Mouse (Mus musculus): ENCODE measurements at regions not wholly inside any gene's neighbourhood (a gene's known extent, or its start where the extent isn't known, plus 50 kb on each side); places are given as distances from the start of the nearest gene placed in this dataset.

GRCm38 (mm10) chr7:136665901-136666300, 228.5 kb upstream of the Mgmt start:
- no peak for DNase-seq (ENCODE audit: low spot score)

GRCm38 (mm10) chr7:136666707-136667106, 227.7 kb upstream of the Mgmt start:
- no peak for DNase-seq (ENCODE audit: low spot score)

GRCm38 (mm10) chr7:136670675-136671074, 223.7 kb upstream of the Mgmt start:
- no peak for DNase-seq (ENCODE audit: low spot score)

- no peak for DNase-seq (ENCODE audit: low spot score)
Observed at GRCm38 (mm10) chr7:136674159-136674558, 220.3 kb upstream of the Mgmt start.

- DNase-seq (ENCODE audit: low spot score), result no peak
Observed at GRCm38 (mm10) chr7:136675041-136675440, 219.4 kb upstream of the Mgmt start.

GRCm38 (mm10) chr7:136676104-136676503, 218.3 kb upstream of the Mgmt start:
- no peak for DNase-seq (ENCODE audit: low spot score)

- DNase-seq (ENCODE audit: low spot score), result no peak
Observed at GRCm38 (mm10) chr7:136676987-136677545, 217.3 kb upstream of the Mgmt start.

- no peak for DNase-seq (ENCODE audit: low spot score)
Observed at GRCm38 (mm10) chr7:136689579-136689978, 204.8 kb upstream of the Mgmt start.

GRCm38 (mm10) chr7:136706246-136706645, 188.2 kb upstream of the Mgmt start:
- DNase-seq (ENCODE audit: low spot score), result no peak

GRCm38 (mm10) chr7:136707200-136708003, 187.0 kb upstream of the Mgmt start:
- DNase-seq (ENCODE audit: low spot score), result no peak

- DNase-seq (ENCODE audit: low spot score), result no peak
Observed at GRCm38 (mm10) chr7:136708004-136708435, 186.4 kb upstream of the Mgmt start.

GRCm38 (mm10) chr7:136710653-136711052, 183.8 kb upstream of the Mgmt start:
- DNase-seq (ENCODE audit: low spot score), result no peak

GRCm38 (mm10) chr7:136712962-136713640, 181.3 kb upstream of the Mgmt start:
- DNase-seq (ENCODE audit: low spot score), result no peak

- no peak for DNase-seq (ENCODE audit: low spot score)
Observed at GRCm38 (mm10) chr7:136727628-136728402, 166.6 kb upstream of the Mgmt start.

- DNase-seq (ENCODE audit: low spot score), result no peak
Observed at GRCm38 (mm10) chr7:136742171-136742570, 152.2 kb upstream of the Mgmt start.

- no peak for DNase-seq (ENCODE audit: low spot score)
Observed at GRCm38 (mm10) chr7:136745412-136745811, 149.0 kb upstream of the Mgmt start.

- DNase-seq (ENCODE audit: low spot score), result no peak
Observed at GRCm38 (mm10) chr7:136751477-136751876, 142.9 kb upstream of the Mgmt start.

- no peak for DNase-seq (ENCODE audit: low spot score)
Observed at GRCm38 (mm10) chr7:136754821-136755220, 139.6 kb upstream of the Mgmt start.

GRCm38 (mm10) chr7:136765026-136765425, 129.4 kb upstream of the Mgmt start:
- DNase-seq (ENCODE audit: low spot score), result no peak

GRCm38 (mm10) chr7:136767231-136767630, 127.2 kb upstream of the Mgmt start:
- DNase-seq (ENCODE audit: low spot score), result no peak

GRCm38 (mm10) chr7:136780708-136781107, 113.7 kb upstream of the Mgmt start:
- DNase-seq (ENCODE audit: low spot score), result no peak

GRCm38 (mm10) chr7:136791162-136791561, 103.3 kb upstream of the Mgmt start:
- DNase-seq (ENCODE audit: low spot score), result no peak
